In the genomic region with DNA sequence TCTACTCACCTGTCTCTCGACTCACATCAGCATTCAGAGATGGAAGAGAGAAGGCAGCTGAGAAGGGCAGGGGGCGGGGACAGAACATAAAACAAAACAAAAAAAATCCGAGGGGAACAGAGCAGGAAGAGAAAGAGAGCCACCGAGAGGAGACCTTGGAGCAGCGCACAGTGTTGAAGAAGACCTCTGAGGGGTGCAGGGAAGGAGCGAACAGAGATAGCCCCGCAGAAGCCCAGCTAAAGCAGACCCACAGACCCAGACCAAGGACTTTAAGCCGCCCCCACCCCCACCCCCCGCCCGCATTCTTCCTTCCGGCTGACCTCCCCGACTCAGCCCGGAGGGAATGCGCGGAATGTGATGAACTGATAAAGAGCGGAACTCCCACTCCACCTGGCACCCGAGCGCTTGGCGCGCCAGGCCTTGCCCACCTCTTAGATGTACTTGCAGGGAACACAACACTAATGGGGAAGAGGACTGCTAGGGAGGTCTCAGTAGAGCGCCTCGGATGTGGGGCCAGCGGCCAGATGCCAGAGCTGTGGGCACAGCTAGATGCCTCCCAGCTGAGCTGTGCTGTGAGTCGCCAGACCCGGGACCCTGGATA, we compare ENCODE assay signal across 9 mouse cellular contexts. TPM values are rescaled to one million over a fixed set of nuclear protein-coding genes. Genes with fewer than 3 reads are reported as not detected.
A peak's percentile ranks its signal among the peaks of the same experiment; 100 is the strongest.
DNase-seq lines count a peak whose midpoint lies in the region; ATAC-seq and TF ChIP-seq lines count a peak whose summit lies in the region.
"Had no signal": no experiment of that assay in that cellular context is flagged by ENCODE, and none has a peak within 500 bp of the region (broad histone marks: within the 10 kb centered on the region; RNA-seq: fewer than 3 reads in every experiment).

No protein-coding gene starts in this region.

- no peaks in the 10 kb centered on the region for H3K9me3 ChIP-seq in hindbrain, embryonic 16.5 days (ENCODE audit: control insufficient read depth, low read length)
- H3K9me3 ChIP-seq in lung, postnatal 0 days (ENCODE audit: low read length): no peaks in the 10 kb centered on the region

- peak; percentile 63 to 83 for DNase-seq in adrenal gland, adult (ENCODE audit: inconsistent age in 2 of 2, low spot score in 1 of 2)
- DNase-seq in adrenal gland, adult 8-10 months: no peak
- DNase-seq in embryo, embryonic 10 days (ENCODE audit: low spot score): peak; percentile 72
- DNase-seq in lung, postnatal 0 days (ENCODE audit: low spot score): peak; percentile 67
- no peak for DNase-seq in layer of hippocampus, adult 8-10 months (ENCODE audit: low spot score in 2 of 2)
- no peak for DNase-seq in left cerebral cortex, adult 18-20 months (ENCODE audit: low spot score in 2 of 2)
- no peak for DNase-seq in cerebellum, postnatal 4 days (ENCODE audit: low spot score in 2 of 2)

- H3K36me3 ChIP-seq in hindbrain, embryonic 16.5 days (ENCODE audit: control insufficient read depth, insufficient read depth, low read length): no peaks in the 10 kb centered on the region
- H3K36me3 ChIP-seq in lung, postnatal 0 days (ENCODE audit: insufficient read depth, low read length): no peaks in the 10 kb centered on the region

- no peak overlapping the region for H3K4me3 ChIP-seq in hindbrain, embryonic 16.5 days (ENCODE audit: low read length)
- peak overlapping the region; percentile 17 for H3K4me3 ChIP-seq in lung, postnatal 0 days (ENCODE audit: low read depth, low read length)

- H3K9ac ChIP-seq in hindbrain, embryonic 16.5 days (ENCODE audit: low read depth, low read length): no peak overlapping the region
- H3K9ac ChIP-seq in lung, postnatal 0 days (replicated peaks; ENCODE audit: low read depth): 0 out of 2 replicates have a peak overlapping the region, but pooled peaks have one; percentile 16

- ATAC-seq in hindbrain, embryonic 16.5 days: no peak
- peak; percentile 70 for ATAC-seq in lung, postnatal 0 days

- H3K27me3 ChIP-seq in hindbrain, embryonic 16.5 days (replicated peaks; ENCODE audit: control insufficient read depth, insufficient read depth, low read length): peaks cover 2% of the 10 kb centered on the region
- no peaks in the 10 kb centered on the region for H3K27me3 ChIP-seq in lung, postnatal 0 days (replicated peaks; ENCODE audit: insufficient read depth, low read length)

- H3K4me2 ChIP-seq in hindbrain, embryonic 16.5 days (ENCODE audit: low read length): peak overlapping the region; percentile 39
- H3K4me2 ChIP-seq in lung, postnatal 0 days (replicated peaks; ENCODE audit: low read depth, low read length): peak overlapping the region; percentile 56

- 4% methylated on average over 25 of the region's 25 CpGs for WGBS in hindbrain, embryonic 16.5 days
- 1% methylated on average over 25 of the region's 25 CpGs for WGBS in lung, postnatal 0 days

- TF ChIP-seq EP300 in lung, postnatal 0 days (IDR thresholded peaks at IDR 0.05): peak; percentile 60; the same call in 1 of the 2 replicates

- peak; percentile 40 for TF ChIP-seq CTCF in lung, postnatal 0 days (IDR thresholded peaks at IDR 0.05)

- peaks cover 10% of the 10 kb centered on the region for H3K4me1 ChIP-seq in hindbrain, embryonic 16.5 days (ENCODE audit: control insufficient read depth, insufficient read depth, low read depth, low read length)
- peaks cover 3% of the 10 kb centered on the region; the same call in 1 of the 2 replicates for H3K4me1 ChIP-seq in lung, postnatal 0 days (ENCODE audit: insufficient read depth, low read depth, low read length)

- H3K27ac ChIP-seq in hindbrain, embryonic 16.5 days (ENCODE audit: low read depth, low read length): no peak overlapping the region
- peak overlapping the region; percentile 60 for H3K27ac ChIP-seq in lung, postnatal 0 days (ENCODE audit: low read length)

RNA-seq across cellular contexts. Expression of a gene that starts 14.5 kb away (rescaled TPM):
- total RNA-seq in adrenal gland, adult 8-10 months (2022): not detected
- 0.19 and 0.32 TPM in 2 replicates for polyA plus RNA-seq in hindbrain, embryonic 16.5 days (2015; fragmentation: Nextera tagmentation; extraction: Ambion mirVana)
- 0.05 TPM in 1 of 2 replicates, not detected in the other for polyA plus RNA-seq in lung, postnatal 0 days (2015; fragmentation: Nextera tagmentation; extraction: Ambion mirVana)
- total RNA-seq in layer of hippocampus, adult 8-10 months (2022): under 1 TPM in 1 of 4 experiments, not detected in 3; 0.12 TPM
- total RNA-seq in left cerebral cortex, adult 18-20 months (2021): not detected
- polyA plus RNA-seq: spleen, adult 2 months had no signal

RNA-seq across cellular contexts. Expression of a gene that starts 28.8 kb away (rescaled TPM):
- total RNA-seq in adrenal gland, adult 8-10 months (2022): 10 to 100 TPM; 40.8 to 74.6 (median 49.9) TPM
- 16.7 and 19.3 TPM in 2 replicates for polyA plus RNA-seq in hindbrain, embryonic 16.5 days (2015; fragmentation: Nextera tagmentation; extraction: Ambion mirVana)
- 44.3 and 63.1 TPM in 2 replicates for polyA plus RNA-seq in lung, postnatal 0 days (2015; fragmentation: Nextera tagmentation; extraction: Ambion mirVana)
- total RNA-seq in layer of hippocampus, adult 8-10 months (2022): 10 to 100 TPM; 15.0 to 19.9 (median 17.0) TPM
- total RNA-seq in left cerebral cortex, adult 18-20 months (2021): 10 to 100 TPM; 17.2 to 19.3 TPM

RNA-seq across cellular contexts. Expression of a gene that starts 40.7 kb away (rescaled TPM):
- total RNA-seq in adrenal gland, adult 8-10 months (2022): under 1 TPM in 2 of 4 experiments, not detected in 2; 0.28 to 0.32 TPM
- not detected in 2 replicates for polyA plus RNA-seq in hindbrain, embryonic 16.5 days (2015; fragmentation: Nextera tagmentation; extraction: Ambion mirVana)
- polyA plus RNA-seq in lung, postnatal 0 days (2015; fragmentation: Nextera tagmentation; extraction: Ambion mirVana): 0.55 and 0.79 TPM in 2 replicates
- total RNA-seq in layer of hippocampus, adult 8-10 months (2022): under 1 TPM in 1 of 4 experiments, not detected in 3; 0.33 TPM
- under 1 TPM; 0.19 to 0.21 TPM for total RNA-seq in left cerebral cortex, adult 18-20 months (2021)
- polyA plus RNA-seq: spleen, adult 2 months had no signal

Comparison
In these comparisons a context has a peak if more than half of its experiments do, and no peak if none do; other contexts are left out.
1. DNase-seq: peak in adrenal gland, adult (2 of 2), embryo, embryonic 10 days (single experiment) and lung, postnatal 0 days (single experiment); none in adrenal gland, adult 8-10 months (single experiment), layer of hippocampus, adult 8-10 months (0 of 2), left cerebral cortex, adult 18-20 months (0 of 2) and cerebellum, postnatal 4 days (0 of 2).